In genomic region chr17:24888862-24889261, GRCm38 (mm10) we compare ENCODE assay signal across 18 mouse cellular contexts. TPM values are rescaled to one million over a fixed set of nuclear protein-coding genes. Genes with fewer than 3 reads are reported as not detected.
DNase-seq lines count a peak whose midpoint lies in the region; ATAC-seq and TF ChIP-seq lines count a peak whose summit lies in the region.
"Had no signal": no experiment of that assay in that cellular context is flagged by ENCODE, and none has a peak within 500 bp of the region (broad histone marks: within the 10 kb centered on the region; RNA-seq: fewer than 3 reads in every experiment).

No protein-coding gene starts in this region.

- H3K27me3 ChIP-seq in embryonic facial prominence, embryonic 10.5 days (replicated peaks; ENCODE audit: low read depth, poor library complexity, severe bottlenecking): no peaks in the 10 kb centered on the region
- no peaks in the 10 kb centered on the region for H3K27me3 ChIP-seq in liver, embryonic 15.5 days
- no peaks in the 10 kb centered on the region for H3K27me3 ChIP-seq in stomach, postnatal 0 days (ENCODE audit: control insufficient read depth, insufficient read depth, low read length)
- H3K27me3 ChIP-seq in intestine, embryonic 16.5 days (replicated peaks; ENCODE audit: control insufficient read depth, insufficient read depth, low read length): no peaks in the 10 kb centered on the region
- H3K27me3 ChIP-seq: heart, embryonic 13.5 days; Patski had no signal

- H3K4me1 ChIP-seq in lung, adult 2 months (ENCODE audit: control insufficient read depth, insufficient read depth, low read length): peaks cover 9% of the 10 kb centered on the region; the same call in 1 of the 2 replicates
- H3K4me1 ChIP-seq in embryonic facial prominence, embryonic 10.5 days: peaks cover 31% of the 10 kb centered on the region
- peaks cover 70% of the 10 kb centered on the region for H3K4me1 ChIP-seq in liver, embryonic 15.5 days (replicated peaks)
- peaks cover 3% of the 10 kb centered on the region for H3K4me1 ChIP-seq in stomach, postnatal 0 days (replicated peaks; ENCODE audit: control insufficient read depth, insufficient read depth)
- peaks cover 24% of the 10 kb centered on the region for H3K4me1 ChIP-seq in intestine, embryonic 16.5 days (ENCODE audit: control insufficient read depth, insufficient read depth, low read length)

- no peak for TF ChIP-seq CTCF in gastrocnemius, adult 2 months (IDR thresholded peaks at IDR 0.05)
- TF ChIP-seq CTCF in lung, adult 2 months (IDR thresholded peaks at IDR 0.05; ENCODE audit: insufficient read depth, low read length): no peak
- TF ChIP-seq CTCF in stomach, postnatal 0 days (IDR thresholded peaks at IDR 0.05; ENCODE audit: low read depth): no peak

- H3K36me3 ChIP-seq in embryonic facial prominence, embryonic 10.5 days (replicated peaks): peaks cover 67% of the 10 kb centered on the region
- peaks cover 75% of the 10 kb centered on the region for H3K36me3 ChIP-seq in liver, embryonic 15.5 days (replicated peaks)
- peaks cover 10% of the 10 kb centered on the region for H3K36me3 ChIP-seq in stomach, postnatal 0 days (ENCODE audit: control insufficient read depth, insufficient read depth, low read length)
- peaks cover 28% of the 10 kb centered on the region for H3K36me3 ChIP-seq in intestine, embryonic 16.5 days (ENCODE audit: control insufficient read depth, insufficient read depth, low read length)

- no peak for TF ChIP-seq EP300 in stomach, postnatal 0 days (optimal IDR thresholded peaks at IDR 0.05)

- intact Hi-C loops in gastrocnemius, adult 2 months (cut with DNase I): loop anchor here (5.0 kb wide), 1 partner anchor 37 kb away; the partner anchor contains the start of gene Fahd1

- no peak overlapping the region for H3K4me3 ChIP-seq in gastrocnemius, adult 2 months
- H3K4me3 ChIP-seq in lung, adult 2 months (replicated peaks; ENCODE audit: extremely low read depth, low read depth, low read length): no peak overlapping the region
- 0 out of 2 replicates have a peak overlapping the region, but pooled peaks have one; percentile 11 for H3K4me3 ChIP-seq in embryonic facial prominence, embryonic 10.5 days
- 0 out of 2 replicates have a peak overlapping the region, but pooled peaks have one; percentile 96 for H3K4me3 ChIP-seq in liver, embryonic 15.5 days (replicated peaks)
- no peak overlapping the region for H3K4me3 ChIP-seq in stomach, postnatal 0 days (ENCODE audit: low read depth, low read length)
- H3K4me3 ChIP-seq in intestine, embryonic 16.5 days (ENCODE audit: low read length): no peak overlapping the region
- H3K4me3 ChIP-seq: heart, embryonic 13.5 days; hindbrain, embryonic 10.5 days had no signal

- H3K4me2 ChIP-seq in liver, embryonic 15.5 days: peak overlapping the region; percentile 84
- H3K4me2 ChIP-seq in stomach, postnatal 0 days (replicated peaks; ENCODE audit: low read depth): no peak overlapping the region
- H3K4me2 ChIP-seq in intestine, embryonic 16.5 days (ENCODE audit: low read depth, low read length): no peak overlapping the region

- no peaks in the 10 kb centered on the region for H3K9me3 ChIP-seq in embryonic facial prominence, embryonic 10.5 days
- H3K9me3 ChIP-seq in liver, embryonic 15.5 days (replicated peaks): no peaks in the 10 kb centered on the region
- no peaks in the 10 kb centered on the region for H3K9me3 ChIP-seq in stomach, postnatal 0 days (ENCODE audit: control insufficient read depth, low read length)
- H3K9me3 ChIP-seq in intestine, embryonic 16.5 days (ENCODE audit: control insufficient read depth, low read length): no peaks in the 10 kb centered on the region
- H3K9me3 ChIP-seq: heart, embryonic 13.5 days; hindbrain, embryonic 10.5 days had no signal

- peak; percentile 38; the same call in 1 of the 2 replicates for TF ChIP-seq POLR2A in lung, adult 2 months (IDR thresholded peaks at IDR 0.05; ENCODE audit: borderline replicate concordance, extremely low read depth, low read depth, low read length)

- no peak overlapping the region for H3K9ac ChIP-seq in liver, embryonic 15.5 days
- no peak overlapping the region for H3K9ac ChIP-seq in stomach, postnatal 0 days (ENCODE audit: low read length)
- no peak overlapping the region for H3K9ac ChIP-seq in intestine, embryonic 16.5 days (ENCODE audit: low read depth, low read length)
- H3K9ac ChIP-seq: heart, embryonic 13.5 days had no signal

- DNase-seq in gastrocnemius, adult 2 months: no peak
- no peak for DNase-seq in gastrocnemius, adult 18-20 months (ENCODE audit: low spot score)
- no peak for DNase-seq in lung, adult 2 months
- no peak for DNase-seq in lung, postnatal 36 days
- DNase-seq in embryonic facial prominence, embryonic 10.5 days (ENCODE audit: low spot score): no peak
- no peak for DNase-seq in stomach, postnatal 0 days (ENCODE audit: low spot score)
- DNase-seq: adrenal gland, postnatal 25 days; B cell, adult 2 months; cerebellum, postnatal 10 days; gastrocnemius, postnatal 36 days; left cerebral cortex, postnatal 4 days; thymus, postnatal 36 days had no signal

- H3K27ac ChIP-seq in gastrocnemius, adult 2 months: 0 out of 2 replicates have a peak overlapping the region, but pooled peaks have one; percentile 5
- H3K27ac ChIP-seq in embryonic facial prominence, embryonic 10.5 days (replicated peaks): no peak overlapping the region
- peak overlapping the region; percentile 94; the same call in 1 of the 2 replicates for H3K27ac ChIP-seq in liver, embryonic 15.5 days (replicated peaks)
- H3K27ac ChIP-seq in stomach, postnatal 0 days (replicated peaks): no peak overlapping the region
- no peak overlapping the region for H3K27ac ChIP-seq in intestine, embryonic 16.5 days (ENCODE audit: low read length)
- H3K27ac ChIP-seq: heart, embryonic 13.5 days; hindbrain, embryonic 10.5 days had no signal

- ATAC-seq in liver, embryonic 15.5 days (ENCODE audit: insufficient read depth): no peak
- ATAC-seq in stomach, postnatal 0 days (ENCODE audit: low FRiP score, low TSS enrichment): no peak
- ATAC-seq in intestine, embryonic 16.5 days: no peak
- ATAC-seq: inflammation-experienced regulatory T-cells, adult 6 months; Patski had no signal

- WGBS in lung, adult 2 months: 83% methylated on average over 3 of the region's 3 CpGs
- 89% methylated on average over 3 of the region's 3 CpGs for WGBS in embryonic facial prominence, embryonic 10.5 days
- WGBS in liver, embryonic 15.5 days (ENCODE audit: insufficient replicate concordance): 81% methylated on average over 3 of the region's 3 CpGs
- WGBS in stomach, postnatal 0 days: 82% methylated on average over 3 of the region's 3 CpGs
- 79% methylated on average over 3 of the region's 3 CpGs for WGBS in intestine, embryonic 16.5 days

RNA-seq across cellular contexts. Expression of gene Spsb3, which starts 2.4 kb away (rescaled TPM):
- total RNA-seq in gastrocnemius, adult 2 months (2021): 10 to 100 TPM; 30.4 to 37.7 TPM
- total RNA-seq in gastrocnemius, adult 18-20 months (2021): 10 to 100 TPM; 29.7 to 37.9 TPM
- 76.4 and 85.4 TPM in 2 replicates for polyA plus RNA-seq in lung, adult 2 months (2012; rRNA removed)
- polyA plus RNA-seq in embryonic facial prominence, embryonic 10.5 days (2016; fragmentation: Nextera tagmentation; extraction: Ambion mirVana): 47.1 TPM in 2 replicates
- 45.2 and 48.4 TPM in 2 replicates for polyA plus RNA-seq in liver, embryonic 15.5 days (2015; fragmentation: Nextera tagmentation; extraction: Ambion mirVana)
- polyA plus RNA-seq in stomach, postnatal 0 days (2015; fragmentation: Nextera tagmentation; extraction: Ambion mirVana): 45.5 and 47.8 TPM in 2 replicates
- 33.9 and 34.4 TPM in 2 replicates for polyA plus RNA-seq in intestine, embryonic 16.5 days (2015; fragmentation: Nextera tagmentation; extraction: Ambion mirVana)

RNA-seq across cellular contexts. Expression of gene Nubp2, which starts 2.7 kb away (rescaled TPM):
- 10 to 100 TPM; 10.5 to 11.3 TPM for total RNA-seq in gastrocnemius, adult 2 months (2021)
- total RNA-seq in gastrocnemius, adult 18-20 months (2021): 10 to 100 TPM; 11.0 to 11.1 TPM
- 23.6 and 36.7 TPM in 2 replicates for polyA plus RNA-seq in lung, adult 2 months (2012; rRNA removed)
- 71.8 and 81.8 TPM in 2 replicates for polyA plus RNA-seq in embryonic facial prominence, embryonic 10.5 days (2016; fragmentation: Nextera tagmentation; extraction: Ambion mirVana)
- polyA plus RNA-seq in liver, embryonic 15.5 days (2015; fragmentation: Nextera tagmentation; extraction: Ambion mirVana): 68.1 and 73.5 TPM in 2 replicates
- polyA plus RNA-seq in stomach, postnatal 0 days (2015; fragmentation: Nextera tagmentation; extraction: Ambion mirVana): 39.4 and 40.5 TPM in 2 replicates
- 58.9 and 61.3 TPM in 2 replicates for polyA plus RNA-seq in intestine, embryonic 16.5 days (2015; fragmentation: Nextera tagmentation; extraction: Ambion mirVana)

RNA-seq across cellular contexts. Expression of gene Eme2, which starts 6.0 kb away (rescaled TPM):
- total RNA-seq in gastrocnemius, adult 2 months (2021): 10 to 100 TPM in 1 of 2 experiments, 1 to 10 TPM in 1; 9.3 to 10.9 TPM
- 1 to 10 TPM; 6.5 to 8.4 TPM for total RNA-seq in gastrocnemius, adult 18-20 months (2021)
- 41.1 and 48.0 TPM in 2 replicates for polyA plus RNA-seq in lung, adult 2 months (2012; rRNA removed)
- 30.6 and 33.6 TPM in 2 replicates for polyA plus RNA-seq in embryonic facial prominence, embryonic 10.5 days (2016; fragmentation: Nextera tagmentation; extraction: Ambion mirVana)
- 11.5 and 13.0 TPM in 2 replicates for polyA plus RNA-seq in liver, embryonic 15.5 days (2015; fragmentation: Nextera tagmentation; extraction: Ambion mirVana)
- polyA plus RNA-seq in stomach, postnatal 0 days (2015; fragmentation: Nextera tagmentation; extraction: Ambion mirVana): 15.6 and 17.6 TPM in 2 replicates
- polyA plus RNA-seq in intestine, embryonic 16.5 days (2015; fragmentation: Nextera tagmentation; extraction: Ambion mirVana): 28.3 and 33.0 TPM in 2 replicates

RNA-seq across cellular contexts. Expression of gene Mrps34, which starts 6.1 kb away (rescaled TPM):
- total RNA-seq in gastrocnemius, adult 2 months (2021): 10 to 100 TPM; 75.8 to 95.7 TPM
- total RNA-seq in gastrocnemius, adult 18-20 months (2021): 10 to 100 TPM; 79.4 to 86.3 TPM
- 100 and 115 TPM in 2 replicates for polyA plus RNA-seq in lung, adult 2 months (2012; rRNA removed)
- 102 and 105 TPM in 2 replicates for polyA plus RNA-seq in embryonic facial prominence, embryonic 10.5 days (2016; fragmentation: Nextera tagmentation; extraction: Ambion mirVana)
- polyA plus RNA-seq in liver, embryonic 15.5 days (2015; fragmentation: Nextera tagmentation; extraction: Ambion mirVana): 52.3 and 52.8 TPM in 2 replicates
- polyA plus RNA-seq in stomach, postnatal 0 days (2015; fragmentation: Nextera tagmentation; extraction: Ambion mirVana): 102 and 104 TPM in 2 replicates
- 121 and 129 TPM in 2 replicates for polyA plus RNA-seq in intestine, embryonic 16.5 days (2015; fragmentation: Nextera tagmentation; extraction: Ambion mirVana)

RNA-seq across cellular contexts. Expression of gene Nme3, which starts 7.4 kb away (rescaled TPM):
- 10 to 100 TPM; 10.2 to 13.1 TPM for total RNA-seq in gastrocnemius, adult 2 months (2021)
- total RNA-seq in gastrocnemius, adult 18-20 months (2021): 10 to 100 TPM; 11.8 to 12.3 TPM
- polyA plus RNA-seq in lung, adult 2 months (2012; rRNA removed): 55.8 and 69.4 TPM in 2 replicates
- polyA plus RNA-seq in embryonic facial prominence, embryonic 10.5 days (2016; fragmentation: Nextera tagmentation; extraction: Ambion mirVana): 47.3 and 50.1 TPM in 2 replicates
- polyA plus RNA-seq in liver, embryonic 15.5 days (2015; fragmentation: Nextera tagmentation; extraction: Ambion mirVana): 53.4 and 60.1 TPM in 2 replicates
- polyA plus RNA-seq in stomach, postnatal 0 days (2015; fragmentation: Nextera tagmentation; extraction: Ambion mirVana): 39.8 and 40.2 TPM in 2 replicates
- polyA plus RNA-seq in intestine, embryonic 16.5 days (2015; fragmentation: Nextera tagmentation; extraction: Ambion mirVana): 76.8 and 77.1 TPM in 2 replicates

Comparison
In these comparisons a context has a peak if more than half of its experiments do, and no peak if none do; other contexts are left out.
1. H3K27ac ChIP-seq: peak in gastrocnemius, adult 2 months (single experiment) and liver, embryonic 15.5 days (single experiment); none in embryonic facial prominence, embryonic 10.5 days (single experiment), stomach, postnatal 0 days (single experiment) and intestine, embryonic 16.5 days (single experiment).
2. H3K4me3 ChIP-seq: peak in embryonic facial prominence, embryonic 10.5 days (single experiment) and liver, embryonic 15.5 days (single experiment); none in gastrocnemius, adult 2 months (single experiment), lung, adult 2 months (single experiment), stomach, postnatal 0 days (single experiment) and intestine, embryonic 16.5 days (single experiment).